Mouse (Mus musculus): Measurements from ENCODE around the gene Slit3.

- TF ChIP-seq CTCF (conservative IDR thresholded peaks at IDR 0.05; ENCODE audit: low read length) (no peak), NANOG (IDR thresholded peaks at IDR 0.05; ENCODE audit: borderline replicate concordance, low read length) (no peak), POU5F1 (IDR thresholded peaks at IDR 0.05; ENCODE audit: borderline replicate concordance, low read length) (no peak)
Measured at GRCm38 (mm10) chr11:35469940-35470339, 348.9 kb downstream of the Slit3 start.

Data from E14TG2a.4 (cell line).